Mouse (Mus musculus): ENCODE results near the gene Cfap44.

Cfap44 gene

GRCm38 (mm10) chr16:44394577-44395243 lies at the start of gene Cfap44:
Gene Cfap44 (plus strand): TSS chr16:44394796.
- DNase-seq (ENCODE audit: low spot score), result peak; percentile 23

- peak; percentile 74 for DNase-seq (ENCODE audit: low spot score)
Observed at GRCm38 (mm10) chr16:44347071-44347901, 47.3 kb upstream of the Cfap44 start, which contains the start of gene Spice1. Gene Spice1 (plus strand): TSS chr16:44347121.

GRCm38 (mm10) chr16:44349801-44350397 lies 44.7 kb upstream of the Cfap44 start:
- DNase-seq (ENCODE audit: low spot score), result no peak

GRCm38 (mm10) chr16:44356291-44356690 lies 38.3 kb upstream of the Cfap44 start:
- DNase-seq (ENCODE audit: low spot score), result no peak

GRCm38 (mm10) chr16:44357571-44358268 lies 36.9 kb upstream of the Cfap44 start:
- DNase-seq (ENCODE audit: low spot score), result no peak

- DNase-seq (ENCODE audit: low spot score), result no peak
Observed at GRCm38 (mm10) chr16:44361921-44362890, 32.4 kb upstream of the Cfap44 start.

- DNase-seq (ENCODE audit: low spot score), result no peak
Observed at GRCm38 (mm10) chr16:44365522-44365921, 29.1 kb upstream of the Cfap44 start.

GRCm38 (mm10) chr16:44375459-44375858 lies 19.1 kb upstream of the Cfap44 start:
- no peak for DNase-seq (ENCODE audit: low spot score)

- no peak for DNase-seq (ENCODE audit: low spot score)
Observed at GRCm38 (mm10) chr16:44380006-44380405, 14.6 kb upstream of the Cfap44 start.

GRCm38 (mm10) chr16:44381578-44381977 lies 13.0 kb upstream of the Cfap44 start:
- DNase-seq (ENCODE audit: low spot score), result no peak

GRCm38 (mm10) chr16:44383549-44383948 lies 11.0 kb upstream of the Cfap44 start:
- no peak for DNase-seq (ENCODE audit: low spot score)

GRCm38 (mm10) chr16:44384251-44384650 lies 10.3 kb upstream of the Cfap44 start:
- no peak for DNase-seq (ENCODE audit: low spot score)

- DNase-seq (ENCODE audit: low spot score), result no peak
Observed at GRCm38 (mm10) chr16:44391877-44392548, 2.6 kb upstream of the Cfap44 start.

- DNase-seq (ENCODE audit: low spot score), result no peak
Observed at GRCm38 (mm10) chr16:44404933-44405332, 10.3 kb downstream of the Cfap44 start.

GRCm38 (mm10) chr16:44407211-44407610 lies 12.6 kb downstream of the Cfap44 start:
- no peak for DNase-seq (ENCODE audit: low spot score)

- no peak for DNase-seq (ENCODE audit: low spot score)
Observed at GRCm38 (mm10) chr16:44408290-44408689, 13.7 kb downstream of the Cfap44 start.

GRCm38 (mm10) chr16:44410176-44410575 lies 15.6 kb downstream of the Cfap44 start:
- DNase-seq (ENCODE audit: low spot score), result no peak

- DNase-seq (ENCODE audit: low spot score), result no peak
Observed at GRCm38 (mm10) chr16:44417596-44417995, 23.0 kb downstream of the Cfap44 start.

GRCm38 (mm10) chr16:44421735-44422134 lies 27.1 kb downstream of the Cfap44 start:
- no peak for DNase-seq (ENCODE audit: low spot score)

- no peak for DNase-seq (ENCODE audit: low spot score)
Observed at GRCm38 (mm10) chr16:44423499-44423898, 28.9 kb downstream of the Cfap44 start.

Measured in ovary, postnatal 10 days (tissue).